Mouse (Mus musculus) gastrocnemius, adult 2 months (tissue): ENCODE measurements around the gene Serpina1f. TPM values are rescaled to one million over a fixed set of nuclear protein-coding genes. Genes with fewer than 3 reads are reported as not detected.
A peak's percentile ranks its signal among the peaks of the same experiment; 100 is the strongest.
"Not testable (repeated sequence)": the region's sequence is repeated elsewhere in the genome, so short reads cannot be mapped to it uniquely, and the experiment has no call there.

ENCODE experiments used
- DNase-seq: peaks from one replicate; pipeline ENCODE4 v3.0.0; 2022
- H3K27ac ChIP-seq: fragments of 200-600 bp; 2 replicates; pipeline ENCODE4 v1.8.1; 2022; ENCODE audit warnings: mild to moderate bottlenecking
- H3K4me3 ChIP-seq: fragments of 200-600 bp; 2 replicates; pipeline ENCODE4 v1.8.1; 2022; ENCODE audit warnings: mild to moderate bottlenecking, moderate library complexity
- CTCF ChIP-seq: fragments of 200-600 bp; IDR thresholded peaks from 2 replicates; pipeline ENCODE4 v1.8.1; 2022; ENCODE audit warnings: antibody characterized with exemption, mild to moderate bottlenecking, moderate library complexity
- intact Hi-C: fragments of 180-260 bp; cut with DNase I; formaldehyde crosslinking; loops from one replicate; pipeline ENCODE4 v1.15.1; 2025
- total RNA-seq, 2 experiments: library from RNA; stranded (reverse); gene quantifications; 2 replicates each; pipeline ENCODE4 v1.2.3; 2021

Serpina1f gene
- total RNA-seq, 2 experiments from 2014 or later, result not detected

GRCm38 (mm10) chr12:103683775-103684174, 11.6 kb downstream of the Serpina1f start:
- DNase-seq, result no peak
- no peak for TF ChIP-seq CTCF
- Histone ChIP-seq H3K4me3 (no peak overlapping the region), H3K27ac (no peak overlapping the region)
- intact Hi-C loops, result no loop called here

- TF ChIP-seq CTCF, result no peak
- Histone ChIP-seq H3K27ac (no peak overlapping the region), H3K4me3 (no peak overlapping the region)
- DNase-seq, result no peak
- intact Hi-C loops, result no loop called here
These were observed 13.6 kb downstream of the Serpina1f start for GRCm38 (mm10) chr12:103681739-103682138.

GRCm38 (mm10) chr12:103681169-103681568, 14.2 kb downstream of the Serpina1f start:
- H3K4me3 ChIP-seq, result no peak overlapping the region
- no peak overlapping the region for H3K27ac ChIP-seq
- TF ChIP-seq CTCF, result no peak
- intact Hi-C loops, result no loop called here
- no peak for DNase-seq

- H3K4me3 ChIP-seq, intact Hi-C loops, H3K27ac ChIP-seq, DNase-seq: not testable (repeated sequence)
These were observed 15.5 kb downstream of the Serpina1f start for GRCm38 (mm10) chr12:103679853-103680252.

- no peak for DNase-seq
- Histone ChIP-seq H3K4me3 (no peak within 1 kb of the TSS), H3K27ac (no peak within 1 kb of the TSS)
- no peak for TF ChIP-seq CTCF
- intact Hi-C loops, result no loop called here
These were observed 19.3 kb downstream of the Serpina1f start, which contains the start of gene Serpina16 for GRCm38 (mm10) chr12:103676039-103676438. TSS of gene Serpina16 (minus strand) at chr12:103676139.

- no peak overlapping the region for H3K27ac ChIP-seq
- no peak overlapping the region for H3K4me3 ChIP-seq
- intact Hi-C loops, result no loop called here
- TF ChIP-seq CTCF, result no peak
- peak; percentile 29 for DNase-seq
These were observed 22.1 kb downstream of the Serpina1f start for GRCm38 (mm10) chr12:103673179-103673578.

GRCm38 (mm10) chr12:103671483-103671882, 23.8 kb downstream of the Serpina1f start:
- H3K27ac ChIP-seq, result no peak overlapping the region
- no peak for DNase-seq
- no peak overlapping the region for H3K4me3 ChIP-seq
- no peak for TF ChIP-seq CTCF
- intact Hi-C loops, result no loop called here

GRCm38 (mm10) chr12:103670964-103671363, 24.4 kb downstream of the Serpina1f start:
- no peak overlapping the region for H3K4me3 ChIP-seq
- H3K27ac ChIP-seq, result no peak overlapping the region
- DNase-seq, result no peak
- intact Hi-C loops, result no loop called here
- TF ChIP-seq CTCF, result no peak

GRCm38 (mm10) chr12:103670344-103670743, 25.0 kb downstream of the Serpina1f start:
- Histone ChIP-seq H3K27ac (no peak overlapping the region), H3K4me3 (no peak overlapping the region)
- intact Hi-C loops, result no loop called here
- TF ChIP-seq CTCF, result no peak
- peak; percentile 52 for DNase-seq

GRCm38 (mm10) chr12:103665286-103665685, 30.0 kb downstream of the Serpina1f start:
- no peak for DNase-seq
- intact Hi-C loops, result no loop called here
- no peak for TF ChIP-seq CTCF
- no peak overlapping the region for H3K27ac ChIP-seq
- no peak overlapping the region for H3K4me3 ChIP-seq

- H3K4me3 ChIP-seq, intact Hi-C loops, DNase-seq, H3K27ac ChIP-seq: not testable (repeated sequence)
These were observed 33.3 kb downstream of the Serpina1f start for GRCm38 (mm10) chr12:103662053-103662452.

GRCm38 (mm10) chr12:103660076-103660475, 35.3 kb downstream of the Serpina1f start:
- intact Hi-C loops, result no loop called here
- H3K27ac ChIP-seq, result no peak overlapping the region
- H3K4me3 ChIP-seq, result no peak overlapping the region
- no peak for DNase-seq
- TF ChIP-seq CTCF, result no peak

GRCm38 (mm10) chr12:103659171-103659570, 36.2 kb downstream of the Serpina1f start:
- intact Hi-C loops, result no loop called here
- Histone ChIP-seq H3K4me3 (no peak overlapping the region), H3K27ac (no peak overlapping the region)
- peak; percentile 24 for DNase-seq
- no peak for TF ChIP-seq CTCF

- no peak for TF ChIP-seq CTCF
- no peak overlapping the region for H3K4me3 ChIP-seq
- intact Hi-C loops, result no loop called here
- H3K27ac ChIP-seq, result no peak overlapping the region
- no peak for DNase-seq
These were observed 37.3 kb downstream of the Serpina1f start for GRCm38 (mm10) chr12:103657991-103658390.
